Mouse (Mus musculus) CD4-positive, CD25-positive, alpha-beta regulatory T cell, adult 4 months (primary cell): Measurements from ENCODE around the gene Slc44a3. TPM values are rescaled to one million over a fixed set of nuclear protein-coding genes. Genes with fewer than 3 reads are reported as not detected.
A peak's percentile ranks its signal among the peaks of the same experiment; 100 is the strongest.
"Not testable (repeated sequence)": the region's sequence is repeated elsewhere in the genome, so short reads cannot be mapped to it uniquely, and the experiment has no call there.

Source experiments
- ATAC-seq: one replicate; pipeline ENCODE4 v1.8.0; 2017
- polyA plus RNA-seq, 2 experiments: library from polyadenylated mRNA; unstranded; fragments of 100-300 nt; shearing (Covaris generic); gene quantifications; one replicate each; pipeline ENCODE4 v1.2.1; 2017

The Slc44a3 gene
- polyA plus RNA-seq, 2 experiments from 2014 or later, result not detected

DNA sequence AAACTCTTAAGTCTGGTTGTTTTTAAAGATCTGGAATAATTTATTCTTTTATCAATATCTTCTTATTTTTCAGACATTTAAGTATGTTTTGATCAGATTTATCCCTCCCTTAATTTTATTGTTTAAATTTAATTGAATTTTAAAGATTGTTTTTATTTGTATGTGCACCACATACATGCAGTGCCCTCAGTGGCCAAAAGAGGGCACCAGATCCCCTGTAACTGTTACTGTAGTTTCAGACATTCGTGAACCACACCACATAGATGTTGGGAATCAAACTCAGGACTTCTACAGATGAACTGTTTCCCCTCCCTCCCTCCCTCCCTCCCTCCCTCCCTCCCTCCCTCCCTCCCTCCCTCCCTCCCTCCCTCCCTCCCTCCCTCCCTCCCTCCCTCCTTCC is 18.2 kb upstream of the Slc44a3 start:
- no peak for ATAC-seq

GRCm38 (mm10) chr3:121547851-121548624 is 15.8 kb upstream of the Slc44a3 start:
- ATAC-seq, result peak; percentile 85

DNA sequence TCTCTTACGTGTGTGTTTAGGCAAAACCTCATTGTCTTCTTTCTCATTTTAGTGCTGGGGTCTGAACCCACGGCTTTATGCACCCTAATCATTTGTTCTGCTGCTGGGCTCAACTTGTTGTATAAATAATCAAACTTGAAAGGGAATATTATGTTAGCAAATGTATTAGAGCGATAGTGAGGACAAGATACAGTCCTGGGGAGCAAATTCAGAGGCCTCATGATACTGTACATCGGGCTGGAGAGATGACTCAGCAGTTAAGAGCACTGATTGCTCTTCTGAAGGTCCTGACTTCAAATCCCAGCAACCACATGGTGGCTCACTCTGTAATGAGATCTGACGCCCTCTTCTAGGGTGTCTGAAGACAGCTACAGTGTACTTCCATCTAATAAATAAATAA is 8.4 kb upstream of the Slc44a3 start:
- no peak for ATAC-seq

- ATAC-seq, result no peak
Measured at GRCm38 (mm10) chr3:121539871-121540431, 7.7 kb upstream of the Slc44a3 start.

DNA sequence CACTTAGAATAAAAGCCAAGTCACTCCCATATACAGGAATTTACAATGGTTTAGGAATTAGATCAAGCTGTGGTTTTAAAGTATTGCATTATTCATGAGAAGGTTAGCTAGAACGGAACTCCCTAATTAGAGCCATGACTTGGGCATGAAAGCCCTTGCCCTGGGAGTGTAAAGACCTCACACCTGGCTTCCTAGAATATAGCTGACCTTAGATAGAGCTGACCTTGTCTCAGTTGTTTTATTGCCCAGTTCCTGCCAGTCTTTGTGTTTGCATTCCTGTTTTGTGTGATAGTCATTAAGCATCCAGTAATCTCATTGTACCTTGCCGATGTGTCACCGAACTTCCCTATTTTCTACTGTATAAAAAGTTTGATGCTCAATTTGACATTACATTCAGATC is 6.6 kb upstream of the Slc44a3 start:
- ATAC-seq, result not testable (repeated sequence)

DNA sequence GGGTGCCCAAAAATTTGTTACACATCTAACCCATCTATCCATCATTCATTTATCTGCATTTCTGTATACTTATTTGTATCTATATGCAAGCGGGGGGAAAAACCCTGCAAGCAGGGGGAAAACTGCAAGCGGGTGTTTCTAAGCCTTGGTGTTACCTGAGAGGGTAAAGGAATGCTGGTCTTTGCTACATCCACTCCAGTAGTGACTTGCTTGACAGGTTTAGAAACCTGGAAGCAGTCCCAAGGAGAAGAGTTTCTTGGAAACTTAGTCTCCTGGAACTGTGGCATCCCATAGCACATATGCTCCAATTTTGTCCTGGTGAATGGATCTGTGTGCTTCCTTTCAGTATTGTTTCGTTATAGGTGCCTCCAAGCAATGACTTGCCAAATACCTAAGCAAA is 5.8 kb upstream of the Slc44a3 start:
- ATAC-seq, result no peak

DNA sequence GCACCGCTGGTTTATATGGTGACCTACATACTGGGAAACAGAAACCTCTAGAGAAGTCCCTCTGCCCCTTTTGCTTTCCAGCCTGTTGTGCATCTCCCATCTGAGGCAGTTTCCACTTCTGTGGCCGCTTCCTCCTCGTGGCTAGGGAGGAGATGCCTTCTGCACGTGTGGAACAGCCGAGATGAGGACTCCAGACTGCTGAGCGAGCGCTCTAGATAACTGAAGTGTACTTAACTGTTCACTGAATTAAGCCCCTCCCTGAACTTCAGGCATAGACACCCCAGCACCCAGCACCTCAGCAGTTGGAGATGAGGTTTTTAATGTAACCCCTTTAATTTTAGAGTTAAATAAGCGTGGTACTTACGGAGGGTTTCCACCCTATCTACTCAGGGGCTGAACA is 4.6 kb upstream of the Slc44a3 start:
- no peak for ATAC-seq

DNA sequence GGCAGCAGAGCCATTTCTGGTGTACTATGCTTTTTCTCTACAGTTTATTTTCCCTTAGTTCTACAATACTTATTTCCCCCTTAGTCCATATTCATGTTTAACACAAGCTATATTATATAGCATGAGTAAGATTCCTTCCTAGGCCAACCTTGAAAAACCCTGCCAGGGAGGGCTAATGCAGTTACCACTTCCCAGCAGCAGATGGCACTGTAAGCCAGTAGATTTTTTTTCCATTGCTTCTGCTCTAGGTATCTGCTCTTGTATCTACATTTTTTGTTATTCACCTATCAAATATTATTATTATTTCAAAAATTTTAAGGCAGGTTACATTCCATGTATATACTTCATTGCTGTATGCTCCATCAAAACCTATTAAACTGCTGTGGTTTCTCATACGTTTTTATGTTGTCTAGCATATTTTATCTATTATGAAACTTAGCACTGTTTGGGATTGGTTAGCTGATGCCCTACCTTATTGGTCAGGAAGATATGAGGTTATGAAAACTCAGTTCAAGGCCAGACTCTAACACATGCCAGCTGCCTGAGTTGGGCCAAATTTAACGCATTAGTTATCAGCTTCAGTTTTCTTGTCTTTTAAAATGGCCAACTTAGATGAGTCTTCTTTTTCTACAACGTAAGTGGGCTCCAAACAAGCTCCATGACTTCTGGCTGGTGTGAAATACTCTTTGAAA is 3.8 kb upstream of the Slc44a3 start:
- peak; percentile 82 for ATAC-seq

DNA sequence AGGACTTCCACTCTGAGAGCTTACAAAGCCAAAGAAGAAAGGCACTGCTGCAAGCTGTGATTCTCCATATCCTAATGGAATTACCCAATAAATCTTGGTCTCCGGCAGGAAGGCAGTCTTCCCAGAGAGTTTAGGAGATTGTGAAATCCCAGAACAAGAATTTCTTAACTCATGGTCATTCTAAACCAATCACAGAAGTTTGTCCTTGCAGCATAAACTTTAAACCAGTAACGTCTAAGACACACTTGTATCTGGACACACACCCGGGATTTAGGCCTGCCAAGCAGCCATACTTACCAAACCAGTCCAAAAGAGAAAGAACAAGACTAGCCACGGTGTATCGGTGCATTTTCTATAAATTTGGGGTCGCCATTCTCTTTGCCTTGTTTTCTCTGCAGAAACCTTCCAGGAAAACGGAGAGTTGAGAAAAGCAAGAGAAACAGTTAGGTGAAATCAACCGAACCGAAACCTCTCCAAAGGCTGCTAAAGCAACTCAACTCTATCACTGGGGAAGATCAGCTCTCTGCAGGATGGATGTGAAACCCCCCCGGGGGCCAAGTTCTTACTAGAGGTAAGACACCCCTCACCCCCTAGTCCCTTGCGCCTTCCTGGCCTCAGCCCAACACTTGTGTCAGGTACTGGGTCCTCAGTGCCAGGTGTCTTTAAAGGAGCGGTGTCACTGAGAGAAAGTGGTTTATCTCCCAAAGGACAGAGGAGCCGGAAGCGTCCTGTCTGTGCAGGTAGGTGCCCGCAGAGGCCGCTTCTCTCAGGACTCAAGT is 645 bp downstream of the Slc44a3 start:
- no peak for ATAC-seq

DNA sequence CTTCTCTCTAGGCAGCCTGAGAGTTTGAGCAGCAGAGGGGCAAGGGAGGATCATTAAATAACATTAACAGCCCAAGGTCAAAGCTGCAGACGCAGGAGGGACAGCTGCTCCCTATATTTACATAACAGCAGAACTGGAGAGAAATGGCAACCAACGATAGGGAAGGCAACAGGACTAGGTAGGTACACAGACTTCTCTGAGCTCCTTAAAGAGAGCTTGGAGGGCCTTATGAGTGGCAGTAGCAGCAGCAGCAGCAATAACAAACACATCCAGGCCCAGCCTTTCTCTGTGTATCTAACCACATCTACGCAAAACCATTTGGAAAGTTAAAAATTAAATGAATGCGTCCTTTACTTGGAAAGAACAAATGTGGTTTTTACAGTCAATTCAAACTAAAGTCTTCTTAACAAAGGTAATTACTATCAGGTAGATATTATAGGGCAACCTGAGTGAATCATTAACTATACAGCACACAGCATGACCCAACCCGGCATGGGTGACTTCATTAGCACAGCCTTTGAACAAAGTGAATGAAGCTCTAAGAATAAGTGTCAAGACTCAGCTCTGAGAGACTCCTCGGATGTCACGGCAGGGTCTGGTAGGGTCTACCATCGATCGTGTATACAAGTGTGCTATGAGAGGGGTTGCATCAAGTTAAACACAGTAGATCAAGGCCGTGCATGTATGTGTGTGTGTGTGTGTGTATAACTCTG is 1.5 kb downstream of the Slc44a3 start:
- ATAC-seq, result no peak

DNA sequence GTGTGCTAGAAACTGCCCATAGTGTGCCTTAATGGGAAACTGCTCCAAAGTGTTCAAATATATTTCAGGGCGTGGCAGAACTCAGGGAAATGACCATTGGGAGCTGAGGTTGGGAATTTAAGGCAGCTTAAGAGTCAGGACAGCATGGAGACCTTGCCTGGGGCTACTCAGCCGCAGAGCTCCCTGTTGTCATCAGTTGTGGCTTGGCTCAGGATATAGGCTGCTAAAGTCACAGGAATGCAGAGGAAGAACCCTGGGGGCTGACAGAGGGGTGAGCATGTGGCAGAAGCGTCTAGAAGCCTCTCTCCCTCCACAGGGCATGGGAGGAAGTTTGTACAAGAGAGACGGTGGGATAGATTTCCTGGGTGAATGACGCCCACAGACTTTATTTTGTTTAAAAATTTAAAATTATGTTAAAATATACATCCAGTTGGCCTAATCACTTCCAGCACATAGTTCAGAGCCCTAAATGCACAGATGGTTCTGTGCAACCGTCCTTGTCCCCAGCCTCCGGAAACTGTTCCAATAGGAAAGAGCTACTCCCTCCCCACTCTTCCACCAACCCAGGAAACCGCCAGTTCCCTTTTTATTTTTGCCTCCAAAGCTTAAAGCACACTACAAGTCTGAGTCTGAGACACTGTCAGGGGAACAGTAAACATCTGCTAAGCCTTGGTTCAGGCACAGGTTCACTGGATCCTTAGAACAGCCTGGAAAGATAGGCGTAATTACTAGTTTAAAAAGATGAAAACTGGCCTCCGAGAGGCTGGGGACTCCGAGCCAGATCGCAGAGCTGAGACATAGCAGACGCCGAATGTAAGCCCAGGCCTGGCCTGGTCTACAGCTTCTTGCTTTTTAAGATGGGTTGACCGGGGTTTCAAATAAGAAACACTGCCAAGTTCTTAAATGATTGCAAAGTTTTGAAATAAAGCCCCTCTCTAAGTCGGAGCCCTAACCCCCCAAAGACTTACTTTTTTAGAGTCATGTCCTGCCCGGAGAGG is 5.8 kb downstream of the Slc44a3 start:
- ATAC-seq, result no peak

GRCm38 (mm10) chr3:121521633-121522125 is 10.5 kb downstream of the Slc44a3 start:
- ATAC-seq, result no peak

DNA sequence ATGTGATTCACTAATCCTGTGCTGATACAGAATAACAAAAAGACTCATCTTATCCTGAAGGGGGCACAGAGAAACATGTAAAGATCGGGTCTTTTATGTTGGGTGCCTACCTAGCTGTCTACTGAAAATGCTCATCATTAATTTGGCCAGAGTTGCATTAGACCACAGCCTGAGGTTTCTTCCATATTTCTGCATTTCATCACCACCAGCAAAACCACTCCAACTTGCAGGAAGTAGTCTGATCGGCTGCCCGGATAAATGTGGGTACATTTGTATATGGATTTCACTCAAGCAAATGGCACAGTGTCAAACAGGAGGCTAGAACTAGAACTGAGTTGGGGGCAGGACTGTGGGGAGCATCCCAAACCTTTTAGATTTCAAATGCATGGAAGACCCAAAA is 11.1 kb downstream of the Slc44a3 start:
- ATAC-seq, result no peak

- ATAC-seq, result no peak
Measured at GRCm38 (mm10) chr3:121517030-121517429, 15.2 kb downstream of the Slc44a3 start.

GRCm38 (mm10) chr3:121509141-121509540 is 23.1 kb downstream of the Slc44a3 start:
- ATAC-seq, result no peak

- ATAC-seq, result no peak
Measured at GRCm38 (mm10) chr3:121507678-121508077, 24.5 kb downstream of the Slc44a3 start.

DNA sequence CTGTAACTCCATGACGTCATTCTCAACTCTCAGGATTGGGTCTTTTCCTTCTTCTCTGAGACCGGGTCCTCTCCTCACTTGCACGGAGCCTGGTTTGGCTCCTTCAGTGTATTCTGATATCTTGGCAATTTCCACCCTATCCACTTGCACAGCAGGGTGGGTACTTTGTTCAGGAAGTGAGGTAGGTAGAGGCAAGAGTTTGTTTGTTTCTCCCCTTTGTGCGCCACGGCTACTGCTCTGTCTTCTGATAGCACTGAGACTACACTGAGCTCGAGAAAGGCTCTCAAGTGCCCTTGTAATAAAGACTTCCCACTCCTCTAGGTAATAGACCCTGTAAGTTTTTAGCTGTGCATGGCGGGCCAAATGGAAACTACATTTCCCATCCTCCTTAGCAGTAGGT is 25.4 kb downstream of the Slc44a3 start:
- no peak for ATAC-seq

DNA sequence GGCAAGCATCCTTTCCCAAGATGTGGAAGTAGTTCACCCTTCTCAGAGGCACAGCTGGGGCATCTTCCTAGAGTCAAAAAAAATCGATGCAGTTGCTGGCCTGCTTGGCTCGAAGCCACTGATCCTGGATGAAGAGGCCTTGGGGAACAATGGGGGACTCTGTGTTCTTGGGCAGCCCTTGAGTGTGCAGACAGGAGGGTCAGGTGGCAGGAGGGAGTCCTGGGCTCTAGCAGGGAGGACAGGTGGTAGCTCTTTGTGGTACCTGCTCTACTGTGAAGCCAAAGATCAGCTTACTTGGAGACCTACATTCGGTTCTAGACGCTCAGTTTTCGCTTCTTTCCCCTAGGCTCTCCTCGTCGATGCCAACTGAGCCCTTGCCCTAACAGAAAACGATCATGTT is 26.0 kb downstream of the Slc44a3 start:
- ATAC-seq, result no peak

- no peak for ATAC-seq
Measured at GRCm38 (mm10) chr3:121504927-121505487, 27.2 kb downstream of the Slc44a3 start.

- ATAC-seq, result no peak
Measured at GRCm38 (mm10) chr3:121500734-121501133, 31.5 kb downstream of the Slc44a3 start.

DNA sequence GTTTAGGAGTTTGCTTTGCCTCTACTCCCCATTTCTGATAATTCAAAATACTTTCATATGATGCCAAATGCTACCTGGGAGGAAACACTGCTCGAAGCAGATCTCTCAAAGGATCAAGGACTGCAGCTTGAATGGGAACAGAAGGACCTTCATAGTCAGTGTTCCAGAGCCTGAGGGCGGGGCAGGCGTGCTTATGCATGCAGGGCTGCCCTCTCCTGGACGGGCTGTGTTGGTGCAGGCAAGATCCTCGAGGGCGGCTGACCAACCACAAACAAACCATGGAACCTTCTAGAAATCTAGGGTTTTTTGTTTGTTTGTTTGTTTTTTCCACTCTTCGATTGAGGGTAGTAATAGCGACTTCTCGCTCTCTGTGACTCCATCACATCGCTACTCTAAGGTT is 32.0 kb downstream of the Slc44a3 start:
- ATAC-seq, result peak; percentile 98
